Mouse (Mus musculus): ENCODE results near the gene Gal. TPM values are rescaled to one million over a fixed set of nuclear protein-coding genes. Genes with fewer than 3 reads are reported as not detected.

The Gal gene
- polyA plus RNA-seq, 1 experiment from 2014 or later, result 1.0 TPM

- Histone ChIP-seq H3K27ac (no peak overlapping the region), H3K4me2 (no peak overlapping the region), H3K27me3 (no peaks in the 10 kb centered on the region), H3K9me3 (no peaks in the 10 kb centered on the region), H3K4me3 (no peak overlapping the region), H3K9ac (no peak overlapping the region), H3K36me3 (0 out of 2 replicates have a peak, but pooled peaks cover 4% of the 10 kb centered on the region), H3K4me1 (no peaks in the 10 kb centered on the region)
- WGBS, result 23% methylated on average over 4 of the region's 4 CpGs
- ATAC-seq (ENCODE audit: borderline replicate concordance, extremely low read depth, low FRiP score, low TSS enrichment), result peak; percentile 44; the same call in 1 of the 2 replicates
These were observed 37.2 kb downstream of the Gal start for GRCm38 (mm10) chr19:3376966-3377715.

GRCm38 (mm10) chr19:3375945-3376495, 38.3 kb downstream of the Gal start:
- no peak overlapping the region for H3K9ac ChIP-seq
- H3K36me3 ChIP-seq, result 0 out of 2 replicates have a peak, but pooled peaks cover 8% of the 10 kb centered on the region
- 47% methylated on average over 7 of the region's 7 CpGs for WGBS
- H3K4me1 ChIP-seq, result no peaks in the 10 kb centered on the region
- no peak overlapping the region for H3K4me2 ChIP-seq
- no peaks in the 10 kb centered on the region for H3K9me3 ChIP-seq
- no peak overlapping the region for H3K4me3 ChIP-seq
- H3K27ac ChIP-seq, result no peak overlapping the region
- H3K27me3 ChIP-seq, result no peaks in the 10 kb centered on the region
- no peak for ATAC-seq (ENCODE audit: borderline replicate concordance, extremely low read depth, low FRiP score, low TSS enrichment)

- 0 out of 2 replicates have a peak, but pooled peaks cover 9% of the 10 kb centered on the region for H3K36me3 ChIP-seq
These were observed 40.3 kb downstream of the Gal start for GRCm38 (mm10) chr19:3374028-3374427.

GRCm38 (mm10) chr19:3373380-3373779, 41.0 kb downstream of the Gal start:
- Histone ChIP-seq H3K4me2 (no peak overlapping the region), H3K27me3 (no peaks in the 10 kb centered on the region), H3K4me1 (no peaks in the 10 kb centered on the region), H3K9me3 (no peaks in the 10 kb centered on the region), H3K4me3 (no peak overlapping the region), H3K9ac (no peak overlapping the region), H3K36me3 (peaks cover 14% of the 10 kb centered on the region; the same call in 1 of the 2 replicates), H3K27ac (no peak overlapping the region)
- 56% methylated on average over 12 of the region's 12 CpGs for WGBS
- no peak for ATAC-seq (ENCODE audit: borderline replicate concordance, extremely low read depth, low FRiP score, low TSS enrichment)

More at GRCm38 (mm10) chr19:3374028-3374427, 40.3 kb downstream of the Gal start:
- Histone ChIP-seq H3K4me1 (no peaks in the 10 kb centered on the region), H3K9me3 (no peaks in the 10 kb centered on the region), H3K27ac (no peak overlapping the region), H3K27me3 (no peaks in the 10 kb centered on the region), H3K9ac (no peak overlapping the region), H3K4me3 (no peak overlapping the region), H3K4me2 (no peak overlapping the region)
- no peak for ATAC-seq (ENCODE audit: borderline replicate concordance, extremely low read depth, low FRiP score, low TSS enrichment)
- WGBS, result 46% methylated on average over 2 of the region's 2 CpGs

- no peak overlapping the region for H3K4me2 ChIP-seq
- no peak overlapping the region for H3K27ac ChIP-seq
- no peak overlapping the region for H3K4me3 ChIP-seq
- no peaks in the 10 kb centered on the region for H3K27me3 ChIP-seq
- no peak for ATAC-seq (ENCODE audit: borderline replicate concordance, extremely low read depth, low FRiP score, low TSS enrichment)
- H3K4me1 ChIP-seq, result no peaks in the 10 kb centered on the region
- no peaks in the 10 kb centered on the region for H3K9me3 ChIP-seq
- H3K9ac ChIP-seq, result no peak overlapping the region
- 88% methylated on average over 3 of the region's 3 CpGs for WGBS
- H3K36me3 ChIP-seq, result peaks cover 28% of the 10 kb centered on the region; the same call in 1 of the 2 replicates
These were observed 46.1 kb downstream of the Gal start for GRCm38 (mm10) chr19:3368276-3368675.

- H3K9me3 ChIP-seq, result no peaks in the 10 kb centered on the region
- H3K27me3 ChIP-seq, result no peaks in the 10 kb centered on the region
- H3K4me3 ChIP-seq, result no peak overlapping the region
- no peak overlapping the region for H3K27ac ChIP-seq
- H3K4me2 ChIP-seq, result no peak overlapping the region
- no peaks in the 10 kb centered on the region for H3K4me1 ChIP-seq
- 96% methylated on average over 3 of the region's 3 CpGs for WGBS
- peaks cover 24% of the 10 kb centered on the region; the same call in 1 of the 2 replicates for H3K36me3 ChIP-seq
- no peak for ATAC-seq (ENCODE audit: borderline replicate concordance, extremely low read depth, low FRiP score, low TSS enrichment)
- H3K9ac ChIP-seq, result no peak overlapping the region
These were observed 49.3 kb downstream of the Gal start for GRCm38 (mm10) chr19:3365089-3365488.

- no peak overlapping the region for H3K27ac ChIP-seq
- H3K4me2 ChIP-seq, result no peak overlapping the region
- no peak for ATAC-seq (ENCODE audit: borderline replicate concordance, extremely low read depth, low FRiP score, low TSS enrichment)
- WGBS, result 87% methylated on average over 4 of the region's 4 CpGs
- no peak overlapping the region for H3K9ac ChIP-seq
- peaks cover 22% of the 10 kb centered on the region; the same call in 1 of the 2 replicates for H3K36me3 ChIP-seq
- H3K27me3 ChIP-seq, result no peaks in the 10 kb centered on the region
- no peak overlapping the region for H3K4me3 ChIP-seq
- no peaks in the 10 kb centered on the region for H3K4me1 ChIP-seq
- H3K9me3 ChIP-seq, result no peaks in the 10 kb centered on the region
These were observed 50.8 kb downstream of the Gal start for GRCm38 (mm10) chr19:3363510-3363909.

Other genes with a start within 250 kb of the Gal start
- 113 and 119 TPM in 2 replicates for gene Mrpl21, start 131.6 kb downstream of the Gal start, polyA plus RNA-seq (2015; fragmentation: Nextera tagmentation; extraction: Ambion mirVana)
- gene Ighmbp2, start 131.5 kb downstream of the Gal start, polyA plus RNA-seq (2015; fragmentation: Nextera tagmentation; extraction: Ambion mirVana), result 10.2 and 10.9 TPM in 2 replicates
- 20.9 and 21.6 TPM in 2 replicates for gene Cpt1a, start 92.2 kb downstream of the Gal start, polyA plus RNA-seq (2015; fragmentation: Nextera tagmentation; extraction: Ambion mirVana)
- 0.45 and 0.61 TPM in 2 replicates for gene Tesmin, start 25.7 kb downstream of the Gal start, polyA plus RNA-seq (2015; fragmentation: Nextera tagmentation; extraction: Ambion mirVana)
- gene Ppp6r3, start 161.2 kb upstream of the Gal start, polyA plus RNA-seq (2015; fragmentation: Nextera tagmentation; extraction: Ambion mirVana), result 58.0 and 60.1 TPM in 2 replicates